Mouse (Mus musculus) thymus, postnatal 25 days (tissue): Measurements from ENCODE around the gene Nosip.
"Not testable (repeated sequence)": the region's sequence is repeated elsewhere in the genome, so short reads cannot be mapped to it uniquely, and the experiment has no call there.

Experiments used
- DNase-seq: peaks from one replicate; pipeline ENCODE4 v3.0.0; 2022

The Nosip gene

DNA sequence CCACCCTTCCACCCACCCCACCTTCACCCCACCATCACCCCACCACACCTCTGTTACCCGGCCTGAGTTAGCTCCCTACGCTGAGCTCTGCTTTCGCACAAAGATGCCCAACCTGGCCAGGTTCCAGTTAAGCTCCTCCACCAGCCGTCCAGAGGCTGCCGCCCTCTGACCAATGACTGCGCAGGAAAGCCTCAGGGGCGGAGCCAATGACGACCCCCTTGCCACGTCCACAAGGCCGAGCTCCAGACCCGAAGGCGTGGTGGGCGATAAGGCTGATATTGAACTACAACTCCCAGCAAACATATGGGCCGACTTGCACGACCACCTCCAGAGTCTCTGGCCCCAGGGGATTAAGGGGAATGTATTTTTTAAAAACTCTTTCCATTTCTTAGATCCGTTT, 29.8 kb downstream of the Nosip start, which contains the start of gene Rcn3:
Gene Rcn3 (minus strand): TSS at position 174 of the 400 bp plus-strand sequence.
- no peak for DNase-seq

DNA sequence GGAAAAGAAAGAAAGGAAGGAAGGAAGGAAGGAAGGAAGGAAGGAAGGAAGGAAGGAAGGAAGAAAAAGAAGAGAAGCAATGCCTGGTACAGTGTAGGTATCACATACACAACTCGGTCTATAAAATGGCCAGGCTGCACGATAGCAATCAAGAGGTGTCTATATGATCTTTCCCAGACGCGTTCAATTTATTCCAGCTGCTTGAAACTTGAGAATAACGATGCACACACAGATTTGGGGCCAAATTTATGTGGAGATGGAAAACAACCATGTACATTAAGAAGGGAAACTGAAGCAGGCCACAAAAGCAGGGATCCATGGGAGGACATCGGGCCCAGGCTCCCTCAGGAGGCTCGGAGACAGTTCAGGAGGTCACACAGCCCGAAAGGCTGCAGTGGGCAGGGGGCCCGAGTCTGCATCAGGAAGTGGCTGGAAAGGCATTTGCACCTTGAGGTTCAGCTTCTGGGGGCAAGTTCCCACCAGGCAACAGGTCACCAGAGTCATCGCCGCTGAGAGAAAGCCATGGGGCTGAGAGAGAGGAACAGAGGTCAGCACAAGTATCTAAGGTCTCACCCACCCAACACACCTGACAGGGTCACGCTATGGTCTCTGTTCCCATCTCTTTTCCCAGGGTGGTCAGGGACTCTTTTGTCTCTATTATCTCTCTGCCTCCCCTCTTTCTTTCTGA, 30.7 kb downstream of the Nosip start:
- DNase-seq: no peak

DNA sequence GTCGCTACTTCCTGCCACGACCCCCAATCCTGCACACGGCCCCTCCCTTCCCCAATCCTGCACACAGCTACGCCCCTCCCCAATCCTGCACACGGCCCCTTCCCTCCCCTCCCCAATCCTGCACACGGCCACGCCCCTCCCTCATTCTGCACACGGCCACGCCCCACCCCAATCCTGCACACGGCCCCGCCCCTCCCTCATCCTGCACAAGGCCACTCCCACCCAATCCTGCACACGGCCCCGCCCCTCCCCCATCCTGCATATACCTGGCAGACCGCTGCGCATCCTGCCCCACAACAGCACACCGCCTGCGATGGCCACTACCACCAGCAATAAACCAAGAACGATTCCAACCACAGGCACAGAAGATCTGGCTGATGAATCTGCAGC, 31.3 kb downstream of the Nosip start:
- DNase-seq: no peak

DNA sequence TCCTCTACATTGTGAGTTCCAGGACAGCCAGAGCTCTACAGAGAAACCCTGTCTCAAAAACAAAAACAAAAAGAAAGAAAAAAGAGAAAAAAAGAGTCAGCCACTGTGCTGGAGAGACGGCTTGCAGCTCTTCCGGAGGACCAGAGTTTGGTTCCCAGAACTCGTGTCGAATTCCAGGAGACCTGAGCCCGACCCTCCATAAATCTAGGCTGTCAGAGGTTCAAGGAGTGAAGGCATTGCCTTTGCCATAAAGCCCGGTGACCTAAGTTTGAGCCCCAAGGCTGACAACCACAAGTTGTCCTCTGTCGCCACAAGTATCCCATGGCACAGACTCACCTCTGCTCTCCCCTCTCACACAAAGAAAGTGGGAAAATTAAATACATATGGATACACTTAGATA, 31.9 kb downstream of the Nosip start:
- DNase-seq: no peak

DNA sequence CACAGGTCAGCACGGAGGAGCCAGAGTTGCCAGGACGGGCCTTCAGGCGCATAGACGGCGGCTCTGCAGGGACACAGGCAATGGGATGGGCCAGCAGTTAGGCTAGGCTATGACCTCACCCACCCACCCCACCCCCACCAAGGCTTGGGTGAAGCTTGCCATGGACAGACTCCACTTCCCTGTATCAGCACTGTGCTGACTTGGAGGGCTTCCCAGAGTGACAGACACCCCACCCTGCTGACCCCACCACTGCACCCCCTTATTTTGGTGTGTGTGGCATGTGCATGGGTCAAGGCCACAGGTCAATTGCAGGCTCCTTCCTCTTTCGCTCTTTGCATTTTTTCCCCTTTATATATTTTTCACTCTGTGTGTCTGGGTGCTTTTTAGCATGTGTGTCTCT, 33.1 kb downstream of the Nosip start:
- DNase-seq: no peak

DNA sequence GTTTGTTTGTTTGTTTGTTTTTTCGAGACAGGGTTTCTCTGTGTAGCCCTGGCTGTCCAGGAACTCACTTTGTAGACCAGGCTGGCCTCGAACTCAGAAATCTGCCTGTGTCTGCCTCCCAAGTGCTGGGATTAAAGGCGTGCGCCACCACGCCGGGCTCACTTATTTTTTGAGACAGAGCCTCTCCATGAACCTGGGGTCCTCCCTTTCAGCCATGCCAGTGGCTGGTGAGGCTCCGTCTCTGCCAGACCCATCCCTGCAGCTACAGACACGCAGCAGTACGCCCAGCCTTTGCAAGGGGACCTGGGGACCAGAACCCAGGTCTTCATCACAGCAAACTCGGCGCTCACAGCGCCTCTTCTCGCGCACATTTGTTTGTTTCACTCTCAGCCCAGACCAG, 33.7 kb downstream of the Nosip start:
- not testable (repeated sequence) for DNase-seq

DNA sequence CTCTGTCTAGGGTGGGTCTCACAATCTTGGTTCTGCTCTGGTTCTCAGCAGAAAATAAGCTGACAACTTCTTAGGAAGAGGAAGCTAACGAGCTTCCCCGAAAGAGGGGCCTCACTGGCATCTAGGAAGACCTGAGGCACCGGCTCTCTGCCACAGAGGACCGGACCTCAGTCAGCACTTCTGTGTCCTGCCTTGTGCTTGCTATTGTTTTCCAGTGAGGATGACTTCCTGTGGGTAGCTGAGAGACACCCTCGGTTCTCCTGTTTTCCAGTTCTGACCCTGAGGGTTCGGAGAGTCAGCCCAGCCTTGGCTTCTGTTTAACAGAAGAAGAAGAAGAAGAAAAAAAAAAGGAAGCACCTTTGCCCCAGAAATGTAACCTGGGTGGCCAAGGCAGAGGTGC, 35.2 kb downstream of the Nosip start:
- no peak for DNase-seq

DNA sequence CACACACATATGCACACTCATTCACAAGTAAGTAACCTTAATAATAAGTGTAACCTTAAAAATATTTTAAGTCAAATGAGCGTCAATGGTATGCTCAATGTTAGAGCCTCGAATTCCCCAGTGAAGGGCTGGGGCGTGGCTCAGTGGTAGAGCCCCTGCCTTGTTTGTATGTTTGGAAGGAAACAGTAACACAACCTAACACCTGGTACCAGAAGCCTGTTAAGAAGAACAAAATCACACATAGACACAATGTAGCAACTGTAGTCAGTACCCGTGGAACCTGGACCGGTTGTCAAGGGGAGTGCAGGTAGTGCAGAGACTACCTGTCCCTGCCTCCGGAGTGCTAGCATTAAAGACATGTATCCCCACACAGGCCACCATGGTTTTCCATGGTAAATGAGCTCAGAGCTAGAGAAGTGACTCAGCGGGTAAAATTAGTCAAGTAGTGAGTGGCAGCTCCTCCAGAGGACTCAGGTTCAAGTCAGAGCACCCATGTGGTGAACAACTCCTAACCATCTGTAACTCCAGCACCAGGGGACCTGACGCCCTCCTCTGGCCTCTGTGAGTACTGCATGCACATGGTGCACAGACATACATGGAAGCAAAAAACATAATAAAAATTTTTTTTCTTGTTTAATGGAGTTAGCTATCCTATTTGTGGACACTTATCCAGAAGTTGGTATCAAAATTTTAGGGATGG, 36.5 kb downstream of the Nosip start:
- DNase-seq: no peak

DNA sequence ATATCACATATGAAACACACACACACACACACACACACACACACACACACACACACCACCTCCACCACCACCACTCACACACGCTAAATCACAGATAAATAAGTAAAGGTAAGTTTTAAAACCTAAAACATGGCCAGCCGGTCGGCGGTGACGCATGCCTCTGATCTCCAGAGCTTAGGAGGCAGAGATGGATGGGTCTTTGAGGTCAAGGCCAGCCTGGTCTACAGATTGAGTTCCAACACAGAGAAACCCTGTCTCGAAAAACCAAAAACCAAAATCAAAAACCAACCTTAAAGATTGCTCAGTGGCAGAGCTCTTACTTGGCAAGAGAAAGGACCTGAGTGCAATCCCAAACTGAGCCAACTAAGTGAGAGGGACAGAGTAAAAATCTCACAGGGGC, 37.8 kb downstream of the Nosip start:
- no peak for DNase-seq

DNA sequence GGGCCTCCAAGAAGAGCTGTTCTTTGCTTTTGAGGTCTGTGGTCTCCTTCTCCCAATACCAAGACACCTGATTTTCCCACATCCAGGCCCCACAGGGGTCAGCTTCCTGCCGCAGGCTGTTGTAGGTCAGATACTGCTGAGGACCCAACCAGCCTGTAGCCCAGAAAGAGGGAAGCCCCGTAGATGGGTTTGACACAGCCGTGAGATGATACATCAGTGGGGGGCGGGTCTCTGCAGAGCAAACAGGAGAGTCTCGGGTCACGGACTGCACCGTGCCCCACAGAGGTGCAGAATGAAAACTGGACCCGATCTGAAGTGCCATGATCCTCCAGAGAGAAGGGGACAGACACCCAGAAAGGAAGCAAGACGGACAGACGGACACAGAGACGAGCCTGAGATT, 40.2 kb downstream of the Nosip start:
- no peak for DNase-seq

DNA sequence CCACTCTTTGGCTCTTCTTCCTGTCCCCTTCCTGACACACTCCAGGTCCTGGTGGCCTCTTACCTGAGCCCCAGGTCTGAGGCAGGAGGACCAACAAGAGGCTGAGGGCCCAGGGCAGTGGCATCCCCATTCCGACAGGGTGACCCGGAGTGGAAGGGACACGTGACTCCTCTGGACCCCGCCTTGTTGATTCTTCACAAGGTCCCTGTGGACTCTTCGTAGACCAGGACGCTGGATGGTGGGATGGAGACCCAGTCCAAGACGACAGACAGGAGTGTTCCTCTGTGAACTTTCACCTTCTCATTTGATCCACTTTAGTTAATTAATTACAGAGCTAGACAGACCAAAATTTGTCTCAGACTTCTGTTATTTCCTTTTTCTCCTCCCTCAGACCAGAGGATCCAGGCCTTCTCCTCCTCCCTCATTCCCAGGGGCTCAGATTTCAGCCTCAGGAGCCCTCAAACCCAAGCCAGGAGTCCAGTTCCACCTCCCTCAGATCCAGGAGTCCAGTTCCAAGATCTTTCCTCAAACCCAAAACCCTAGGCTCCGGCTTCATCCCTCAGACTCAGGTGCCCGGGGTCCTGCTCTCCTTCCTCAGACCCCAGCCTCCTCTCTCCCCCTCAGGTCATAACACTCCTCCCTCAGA, 40.8 kb downstream of the Nosip start:
- DNase-seq: no peak

DNA sequence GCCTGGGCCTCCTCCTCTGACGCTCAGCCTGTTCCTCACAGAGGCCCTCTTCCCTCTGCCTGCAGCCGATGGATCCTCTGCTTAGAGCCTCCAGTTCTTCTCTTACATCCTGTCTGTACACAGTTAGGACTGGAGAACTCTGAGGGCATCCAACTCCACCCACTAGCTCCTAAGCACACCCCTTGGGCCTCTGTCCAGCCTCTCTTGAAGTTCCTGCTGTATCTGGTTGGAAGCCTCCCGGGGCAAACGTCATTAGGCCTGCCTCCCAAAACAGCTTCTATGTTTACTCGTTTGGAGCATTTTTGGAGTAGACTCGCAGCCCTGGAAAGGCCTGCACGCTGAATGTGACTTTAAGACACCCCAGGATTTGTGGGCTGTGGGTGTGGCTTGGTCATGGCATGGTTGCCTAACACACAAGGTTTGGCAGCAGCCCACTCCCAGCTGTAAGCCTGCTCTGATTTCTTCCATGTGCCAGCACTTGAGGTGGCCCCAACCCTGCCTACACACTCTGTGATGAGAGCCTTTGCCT, 41.5 kb downstream of the Nosip start, which contains the start of gene Fcgrt:
Gene Fcgrt (minus strand): TSS at position 200 of the 529 bp plus-strand sequence.
- no peak for DNase-seq

DNA sequence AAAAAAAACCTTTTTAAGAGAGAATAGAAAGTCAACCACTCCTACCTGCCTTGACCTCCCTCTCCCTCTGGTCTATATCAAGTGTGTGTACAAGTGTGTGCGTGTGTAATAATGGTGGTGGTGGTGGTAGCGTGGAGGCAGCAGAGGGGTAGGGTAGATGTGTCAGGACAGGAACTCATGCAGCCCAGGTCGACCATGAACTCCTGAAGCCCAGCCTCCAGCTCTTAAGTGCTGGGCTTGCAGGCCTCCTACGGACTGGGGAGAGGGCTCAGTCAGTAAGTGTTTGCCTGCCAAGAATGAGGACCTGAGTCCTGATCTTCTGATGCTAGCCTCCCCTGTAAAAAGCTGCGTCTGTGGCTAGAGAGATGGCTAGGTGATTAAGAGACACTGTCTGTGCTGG, 42.7 kb downstream of the Nosip start:
- no peak for DNase-seq

DNA sequence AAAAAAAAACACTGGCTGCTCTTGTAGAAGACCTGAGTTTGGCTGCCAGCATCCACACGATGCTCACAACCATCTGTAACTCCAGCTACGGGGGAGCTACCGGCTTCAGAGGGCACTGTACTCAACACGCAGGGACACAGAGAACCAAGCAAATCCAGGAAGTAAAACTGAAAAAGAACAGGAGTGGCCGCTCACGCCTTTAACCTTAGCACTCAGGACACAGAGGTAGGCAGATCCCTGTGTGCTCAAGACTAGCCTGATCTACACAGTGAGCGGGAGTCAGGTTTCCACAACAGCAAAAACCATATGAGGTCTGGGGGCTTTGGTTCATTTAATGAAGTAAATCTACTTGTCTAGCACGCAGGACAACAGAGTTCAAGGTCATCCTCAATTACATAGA, 43.3 kb downstream of the Nosip start:
- DNase-seq: no peak

DNA sequence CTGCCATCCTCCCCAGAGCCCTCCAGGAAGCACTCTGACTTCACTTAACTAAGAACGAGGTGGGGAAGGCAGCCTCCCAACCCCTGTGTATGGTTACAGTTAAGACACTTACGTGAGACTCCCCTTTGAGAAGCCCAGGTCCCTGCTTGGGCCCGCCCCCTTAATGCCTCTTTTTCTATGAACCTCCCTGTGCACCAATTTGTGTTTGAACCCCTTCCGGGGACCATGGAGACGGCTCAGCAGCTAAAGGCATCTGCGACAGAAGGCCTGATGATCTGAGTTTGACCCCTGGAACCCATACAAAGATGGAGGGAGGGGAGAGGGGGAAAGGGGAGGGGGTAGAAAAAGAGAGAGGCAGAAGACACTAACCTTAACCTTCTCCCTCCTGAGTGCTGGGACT, 44.2 kb downstream of the Nosip start:
- no peak for DNase-seq

DNA sequence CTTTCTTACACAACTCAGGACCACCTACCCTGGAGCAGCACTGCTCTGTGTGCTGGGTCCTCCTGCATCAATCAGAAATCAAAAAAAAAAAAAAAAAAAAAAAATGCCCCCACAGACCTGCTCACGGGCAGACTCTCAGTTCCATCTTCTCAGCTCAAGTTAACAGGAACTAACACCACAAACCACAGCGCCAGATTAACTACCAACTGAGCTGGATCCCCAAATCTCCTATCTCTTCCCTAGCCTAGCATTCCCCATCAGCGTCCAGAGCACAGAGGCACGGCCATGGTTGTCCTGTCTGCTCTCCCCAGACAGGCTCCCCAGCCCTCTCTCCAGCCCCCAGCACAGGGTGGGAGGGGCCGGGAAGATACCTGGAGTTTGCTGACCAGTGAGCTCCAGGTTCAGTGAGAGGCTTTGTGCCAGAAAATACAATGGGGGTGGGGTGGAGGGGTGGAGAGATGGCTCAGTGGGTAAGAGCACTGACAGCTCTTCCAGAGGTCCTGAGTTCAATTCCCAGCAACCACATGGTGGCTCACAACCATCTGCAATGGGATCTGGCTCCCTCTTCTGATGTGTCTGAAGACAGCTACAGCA, 44.9 kb downstream of the Nosip start:
- no peak for DNase-seq

DNA sequence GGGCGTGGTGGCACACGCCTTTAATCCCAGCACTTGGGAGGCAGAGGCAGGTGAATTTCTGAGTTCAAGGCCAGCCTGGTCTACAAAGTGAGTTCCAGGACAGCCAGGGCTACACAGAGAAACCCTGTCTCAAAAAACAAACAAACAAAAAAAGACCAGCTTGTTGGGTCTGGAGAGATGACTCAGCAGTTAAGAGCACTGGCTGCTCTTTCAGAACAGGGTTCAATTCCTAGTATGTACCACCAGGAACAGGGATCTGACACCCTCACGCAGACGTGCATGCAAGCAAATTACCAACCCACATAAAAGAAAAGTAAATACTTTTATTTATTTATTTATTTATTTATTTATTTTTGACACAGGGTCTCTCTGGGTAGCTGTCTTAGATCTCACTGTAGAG, 47.9 kb downstream of the Nosip start:
- not testable (repeated sequence) for DNase-seq

DNA sequence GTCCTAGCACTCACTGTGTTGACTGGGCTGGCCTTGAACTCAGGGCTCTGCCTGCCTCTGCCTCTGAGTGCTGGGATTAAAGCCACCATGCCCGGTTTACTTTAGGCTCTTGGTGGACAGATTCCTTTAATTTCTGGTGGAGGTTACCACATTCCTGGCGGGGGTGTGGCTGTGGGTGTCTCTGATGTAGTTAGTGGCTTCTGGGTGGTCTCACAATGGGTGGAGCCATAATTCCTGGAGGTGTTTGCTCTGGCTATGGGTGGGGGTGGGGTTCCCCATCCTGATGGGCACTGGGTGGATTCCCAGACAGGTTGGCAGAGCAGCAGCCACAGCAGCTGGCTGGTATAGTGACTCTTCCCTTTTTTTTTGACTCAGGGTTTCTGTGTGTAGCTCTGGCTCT, 49.7 kb downstream of the Nosip start:
- no peak for DNase-seq

DNA sequence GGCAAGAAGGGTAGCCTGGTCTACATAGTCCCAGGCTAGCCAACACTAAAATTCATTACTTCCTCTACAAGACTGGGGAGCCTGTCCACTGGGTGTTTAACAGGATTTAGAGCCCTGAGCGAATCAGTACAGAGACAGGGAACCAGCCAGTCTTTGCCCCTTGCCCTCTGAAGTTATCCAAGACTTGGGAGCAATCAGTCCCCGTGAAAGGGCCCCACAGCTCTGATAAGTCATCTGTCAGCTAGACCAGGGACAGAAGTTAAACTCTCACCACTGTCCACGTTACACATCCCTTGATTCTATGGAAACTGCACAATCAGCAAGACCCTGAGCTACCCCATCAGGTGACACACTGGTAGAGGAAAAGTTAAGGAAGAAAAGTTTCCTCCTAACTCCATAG, 50.3 kb downstream of the Nosip start:
- DNase-seq: no peak

DNA sequence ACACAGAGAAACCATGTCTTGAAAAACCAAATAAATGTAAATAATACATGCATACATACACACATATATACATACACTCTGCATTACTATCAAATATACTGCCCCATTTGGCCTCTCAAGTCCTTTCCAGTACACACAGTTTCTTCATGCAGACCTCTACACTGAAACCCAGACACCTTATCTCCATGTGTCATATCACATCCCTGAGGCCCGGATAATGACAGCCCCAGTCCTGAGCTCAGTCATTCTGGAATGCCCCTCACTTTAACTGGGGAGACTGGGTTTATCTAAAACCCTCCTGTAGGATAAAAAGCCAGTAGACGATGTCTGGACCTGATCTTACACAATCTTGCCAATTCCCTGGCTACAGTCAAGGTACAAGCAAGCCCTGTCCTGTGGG, 51.2 kb downstream of the Nosip start:
- no peak for DNase-seq

DNA sequence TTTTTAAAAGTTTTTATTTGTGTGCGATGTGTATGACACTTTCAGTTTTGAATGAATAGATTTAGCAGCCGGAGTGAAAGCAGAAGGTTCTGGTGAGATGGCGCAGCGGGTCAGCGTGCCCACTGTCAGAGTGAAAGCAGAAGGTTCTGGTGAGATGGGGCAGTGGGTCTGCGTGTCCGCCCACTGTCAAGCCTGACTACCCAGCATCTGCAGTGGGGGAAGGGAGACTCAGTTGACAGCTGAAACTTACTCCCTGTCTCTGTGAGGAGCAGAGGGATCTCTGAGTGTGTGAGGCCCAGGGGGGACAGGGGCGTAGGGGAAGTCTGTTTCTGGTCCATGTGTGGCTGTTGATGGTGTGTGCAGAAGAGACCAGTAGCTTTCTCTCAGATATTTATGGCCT, 55.3 kb downstream of the Nosip start:
- no peak for DNase-seq

DNA sequence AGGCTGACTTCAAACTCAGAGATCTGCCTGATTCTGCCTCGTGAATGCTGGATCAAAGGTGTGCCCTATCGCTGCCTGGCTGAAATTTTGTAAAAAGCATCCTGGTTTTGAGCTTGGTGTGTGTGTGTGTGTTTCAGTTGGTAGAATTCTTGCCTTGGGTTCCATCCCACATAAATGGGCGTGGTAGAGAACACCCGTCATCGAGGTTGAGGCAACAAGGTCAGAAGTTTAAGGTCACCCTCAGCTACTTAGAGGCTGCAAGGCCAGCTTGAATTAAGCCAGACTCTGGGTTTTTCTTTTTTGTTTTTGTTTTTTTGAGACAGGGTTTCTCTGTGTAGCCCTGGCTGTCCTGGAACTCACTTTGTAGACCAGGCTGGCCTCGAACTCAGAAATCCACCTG, 56.1 kb downstream of the Nosip start:
- DNase-seq: no peak
